Mouse (Mus musculus) liver (tissue): ENCODE data around the gene Plek2.
A peak's percentile ranks its signal among the peaks of the same experiment; 100 is the strongest.

Source experiments
- DNase-seq: peaks from one replicate; pipeline ENCODE4 v3.0.0-alpha.2; 2020; ENCODE audit warnings: mixed read lengths

The Plek2 gene

DNA sequence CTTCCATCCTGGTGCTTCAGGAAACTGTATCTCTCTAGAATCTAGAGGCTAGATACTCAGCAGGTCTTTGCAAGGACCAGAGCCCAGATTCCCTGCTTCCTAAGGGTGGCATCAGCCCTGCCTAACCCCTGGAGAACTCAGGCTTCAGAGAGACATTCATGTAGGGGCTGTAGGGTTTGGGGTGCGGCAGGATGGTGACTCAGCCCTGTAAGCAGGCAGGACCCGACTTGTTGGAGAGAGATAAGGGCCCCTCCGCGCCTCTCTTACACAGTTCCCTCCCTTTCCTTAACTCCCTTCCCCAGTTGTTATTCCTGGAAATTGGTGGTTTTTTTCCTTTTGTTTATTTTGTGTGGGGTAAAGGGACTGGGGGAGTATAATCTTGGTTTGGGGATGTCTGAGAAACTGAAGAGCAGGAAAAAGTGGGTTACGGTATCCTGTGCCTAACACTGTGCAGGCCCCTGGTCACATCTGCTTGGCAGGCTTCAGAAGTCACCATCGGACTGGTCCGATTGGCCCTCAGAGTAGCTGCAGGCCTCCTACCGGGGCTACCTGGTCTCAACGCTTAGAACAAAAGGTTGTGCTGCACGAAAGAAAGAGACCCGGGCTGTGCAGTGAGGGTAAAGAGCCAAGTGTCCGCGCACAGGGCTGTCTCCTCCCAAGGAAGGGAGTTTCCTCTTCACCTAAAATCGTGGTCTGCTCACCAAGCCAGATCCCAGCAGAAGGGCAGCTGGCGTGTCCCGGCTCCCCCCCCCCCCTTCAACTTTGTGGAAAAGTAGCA, 4.1 kb upstream of the Plek2 start:
- DNase-seq: peak; percentile 91

GRCm38 (mm10) chr12:78908081-78908605, 1.4 kb upstream of the Plek2 start:
- DNase-seq: no peak

DNA sequence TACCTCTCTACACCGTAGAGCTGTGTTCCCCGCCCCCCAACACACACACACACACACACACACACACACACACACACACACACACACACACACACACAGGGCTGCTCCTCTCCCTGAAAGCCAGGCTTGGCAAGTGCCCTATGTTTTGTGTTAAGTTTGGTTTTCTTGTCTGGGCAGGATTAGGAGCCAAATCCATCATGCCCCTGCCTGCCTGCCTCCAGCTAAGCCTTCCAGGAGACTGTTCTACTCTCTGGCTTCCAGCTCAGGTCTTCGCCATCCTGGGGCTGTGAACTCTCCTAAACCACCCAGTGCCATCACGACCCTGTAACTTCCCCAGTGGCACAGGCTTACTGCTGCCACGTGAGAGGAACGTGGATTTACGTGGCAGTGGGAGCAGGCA, 2.3 kb downstream of the Plek2 start:
- DNase-seq: no peak

DNA sequence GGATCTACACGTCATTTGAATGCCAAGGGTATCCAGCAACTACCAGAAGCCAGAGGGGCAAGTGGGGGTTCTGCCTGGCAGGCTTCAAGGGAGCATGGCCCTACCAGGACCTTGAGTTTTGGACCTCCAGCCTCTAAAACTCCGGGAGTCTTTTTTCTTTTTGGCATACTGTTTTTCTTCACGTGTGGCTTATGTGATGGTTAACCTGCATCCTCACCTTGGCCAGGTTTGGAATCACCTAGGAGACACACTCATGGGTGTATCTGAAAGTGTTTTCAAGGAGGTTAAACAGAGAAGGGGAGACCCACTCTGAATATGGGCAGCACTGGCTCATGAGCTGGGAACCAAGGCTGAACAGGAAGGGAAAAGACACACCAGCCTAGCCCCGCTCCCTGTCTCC, 3.5 kb downstream of the Plek2 start:
- DNase-seq: no peak

DNA sequence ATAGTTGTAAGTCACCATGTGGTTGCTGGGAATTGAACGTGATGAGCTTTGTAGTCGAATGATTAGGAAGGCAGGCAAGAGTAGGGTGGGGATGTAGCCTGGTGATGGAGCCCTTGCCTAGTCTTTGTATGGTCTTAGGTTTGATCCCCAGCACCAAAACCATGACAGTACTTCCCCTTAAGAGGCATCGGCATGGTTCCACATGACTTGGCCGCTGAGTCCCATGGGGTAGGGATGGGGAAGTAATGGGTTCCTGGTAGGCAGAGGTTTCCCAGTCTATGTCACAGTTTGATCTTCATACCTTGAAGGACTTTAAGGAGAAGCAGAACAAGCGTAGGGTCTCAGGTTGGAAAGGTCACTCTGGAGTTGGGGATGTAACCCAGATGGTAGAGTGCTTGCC, 5.3 kb downstream of the Plek2 start:
- no peak for DNase-seq

GRCm38 (mm10) chr12:78897861-78898260, 8.9 kb downstream of the Plek2 start:
- no peak for DNase-seq

GRCm38 (mm10) chr12:78891149-78891548, 15.6 kb downstream of the Plek2 start:
- no peak for DNase-seq

DNA sequence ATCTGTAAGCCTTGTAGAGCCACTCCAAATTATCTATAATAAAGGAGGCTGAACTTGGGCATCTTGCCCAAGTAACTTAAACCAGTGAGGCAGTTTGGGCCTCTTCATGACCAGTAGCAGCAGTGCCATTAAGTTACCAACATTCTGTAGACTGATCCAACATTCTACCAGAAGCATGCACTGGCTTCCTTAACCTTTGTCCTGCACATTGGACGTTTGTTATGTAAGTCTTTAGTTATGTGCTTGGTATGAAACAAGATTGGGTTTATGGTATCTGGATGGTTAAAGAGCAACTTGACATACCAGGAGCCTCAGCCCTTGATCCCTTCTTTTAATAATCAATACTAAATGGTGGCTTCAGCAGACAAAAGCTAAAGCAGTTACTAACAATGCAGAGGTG, 16.7 kb downstream of the Plek2 start:
- DNase-seq: no peak

DNA sequence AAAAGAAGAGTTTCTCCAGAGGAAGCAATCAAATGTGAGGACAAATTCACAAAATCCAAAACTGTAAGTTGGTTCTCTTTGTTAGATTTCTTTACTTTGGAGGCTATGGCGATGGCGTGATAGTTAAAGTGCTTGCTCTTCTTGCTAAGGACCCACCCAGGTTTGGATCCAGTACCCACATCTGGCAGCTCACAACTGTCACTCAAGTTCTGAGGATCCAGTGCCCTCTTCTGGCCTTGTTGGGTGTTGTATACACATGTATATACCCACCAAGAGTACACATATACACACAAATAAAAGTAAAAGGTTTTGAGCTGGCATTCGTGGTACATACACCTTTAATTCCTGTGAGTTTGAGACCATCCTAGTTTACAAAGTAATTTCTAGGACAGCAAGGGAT, 32.2 kb downstream of the Plek2 start:
- DNase-seq: no peak

GRCm38 (mm10) chr12:78868115-78868514, 38.6 kb downstream of the Plek2 start:
- no peak for DNase-seq

DNA sequence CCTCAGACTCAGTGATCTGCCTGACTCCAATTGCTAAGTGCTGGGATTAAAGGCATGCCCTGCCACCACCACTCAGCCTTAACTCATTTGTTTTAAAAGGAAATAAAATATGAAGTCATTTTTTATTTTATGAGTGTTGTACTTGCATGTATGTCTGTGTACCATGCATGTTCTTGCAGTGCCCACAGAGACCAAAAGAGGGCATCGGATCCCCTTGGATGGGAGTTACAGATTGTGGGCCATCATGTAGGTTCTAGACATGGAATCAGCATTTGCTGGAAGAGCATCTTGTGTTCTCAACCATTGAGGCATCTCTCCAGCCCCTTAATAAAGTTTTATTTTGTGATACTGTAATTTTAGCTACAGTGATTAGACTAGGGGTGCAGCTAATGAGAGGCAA, 41.3 kb downstream of the Plek2 start:
- DNase-seq: peak; percentile 70

GRCm38 (mm10) chr12:78862254-78862730, 44.5 kb downstream of the Plek2 start:
- DNase-seq: no peak

GRCm38 (mm10) chr12:78861496-78862253, 45.1 kb downstream of the Plek2 start, which contains the start of the genes Atp6v1d and Eif2s1:
Gene Atp6v1d (minus strand): TSS chr12:78861638.
Gene Eif2s1 (plus strand): TSS chr12:78861819.
- peak; percentile 98 for DNase-seq

- peak; percentile 25 for DNase-seq
These were observed 45.8 kb downstream of the Plek2 start for GRCm38 (mm10) chr12:78860921-78861495.

- no peak for DNase-seq
These were observed 58.5 kb downstream of the Plek2 start for GRCm38 (mm10) chr12:78848246-78848645.

DNA sequence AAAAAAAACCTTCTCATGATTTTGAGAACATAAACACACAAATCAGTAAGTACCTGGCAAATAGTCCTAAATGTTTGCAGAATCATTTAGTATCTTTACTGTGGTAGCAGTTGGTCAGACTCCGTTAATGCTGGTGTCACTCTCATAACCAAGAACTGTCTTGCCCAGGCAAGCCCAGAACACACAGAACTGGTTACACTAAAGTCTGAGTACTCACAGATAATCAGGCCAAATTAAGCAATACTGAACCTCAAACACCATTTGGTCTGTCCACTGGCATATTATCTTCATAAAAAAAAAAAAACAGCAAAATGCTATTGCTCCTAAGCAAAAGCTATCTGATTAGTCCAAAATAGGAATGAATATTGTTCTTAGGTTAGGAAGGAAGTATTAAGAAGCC, 64.3 kb downstream of the Plek2 start:
- DNase-seq: no peak

DNA sequence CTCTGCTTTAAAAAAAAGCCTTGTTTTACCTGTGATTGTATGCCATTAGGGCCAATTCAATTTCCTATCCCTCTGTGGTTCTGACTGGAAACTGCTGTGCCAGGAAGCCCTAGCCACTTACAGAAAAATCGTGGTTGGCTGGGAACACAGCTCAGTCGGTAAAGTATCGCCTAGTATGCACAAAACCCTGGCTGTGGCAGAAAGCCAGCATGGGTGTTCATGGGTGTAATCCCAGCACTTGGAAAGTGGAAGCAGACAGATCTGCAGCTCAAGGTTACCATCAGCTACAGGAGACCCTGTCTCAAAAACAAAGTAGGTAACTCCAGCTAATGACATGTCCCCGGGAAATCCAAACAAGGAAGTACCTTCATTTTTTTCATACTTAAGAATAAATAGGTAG, 66.9 kb downstream of the Plek2 start:
- DNase-seq: no peak
